Mouse (Mus musculus) thymus, adult 2 months (tissue): ENCODE results near the gene A830031A19Rik.

Source experiments
- CTCF ChIP-seq: fragments of 200-500 bp; IDR thresholded peaks from 2 replicates; pipeline ENCODE4 v1.5.1; 2012; ENCODE audit warnings: mild to moderate bottlenecking, control low read depth, low read length, moderate library complexity, borderline replicate concordance; ENCODE audit not compliant: control insufficient read depth, poor library complexity, insufficient read depth; ENCODE audit errors: extremely low read depth
- POLR2A ChIP-seq: fragments of 200-500 bp; IDR thresholded peaks from 2 replicates; pipeline ENCODE4 v1.6.1; 2012; ENCODE audit warnings: mild to moderate bottlenecking, low read length, control low read depth, moderate library complexity; ENCODE audit not compliant: control insufficient read depth, poor library complexity, insufficient read depth; ENCODE audit errors: extremely low read depth

DNA sequence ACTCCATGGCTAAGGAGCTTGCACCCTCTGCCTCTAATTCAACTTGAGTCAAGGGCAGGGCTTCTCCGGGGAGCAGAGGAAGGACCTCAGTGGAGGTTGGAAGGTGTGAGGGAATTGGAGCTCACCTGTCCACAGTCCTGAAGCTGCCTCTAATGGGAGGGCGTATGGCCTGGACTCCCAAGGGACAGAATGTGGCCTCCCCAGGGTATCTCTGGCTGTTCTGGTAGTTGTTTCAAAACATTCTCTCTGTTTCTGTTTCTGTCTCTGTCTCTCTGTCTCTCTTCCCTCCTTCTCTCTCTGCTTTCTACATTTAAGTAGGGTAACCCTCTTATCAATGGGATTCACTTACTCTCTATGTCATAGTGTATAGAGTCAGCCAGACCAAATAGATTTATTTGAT is 41.2 kb upstream of the A830031A19Rik start:
- TF ChIP-seq POLR2A: no peak
- no peak for TF ChIP-seq CTCF
